In the genomic region with DNA sequence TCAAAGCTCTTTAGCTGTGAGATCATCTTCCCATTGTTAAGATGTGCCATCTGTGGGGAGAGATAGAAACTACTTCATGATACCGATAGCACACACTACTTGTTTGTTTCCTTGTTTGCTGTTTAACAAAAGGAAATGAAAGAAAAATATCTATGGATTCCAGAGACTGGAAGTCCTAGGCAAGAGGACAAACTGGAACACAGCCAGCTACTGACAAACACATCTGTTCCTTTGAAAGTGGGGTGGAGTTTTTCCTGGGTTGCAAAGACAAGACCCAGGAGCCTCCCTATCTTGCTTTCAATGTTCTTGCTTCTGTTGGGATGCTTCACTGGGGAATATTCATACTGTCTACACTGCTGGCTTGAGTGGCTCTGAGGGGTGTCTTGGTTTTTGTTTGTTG, we compare ENCODE assay signal across 29 mouse cellular contexts. TPM values are rescaled to one million over a fixed set of nuclear protein-coding genes. Genes with fewer than 3 reads are reported as not detected.
DNase-seq lines count a peak whose midpoint lies in the region; ATAC-seq and TF ChIP-seq lines count a peak whose summit lies in the region.
"Had no signal": no experiment of that assay in that cellular context is flagged by ENCODE, and none has a peak within 500 bp of the region (broad histone marks: within the 10 kb centered on the region; RNA-seq: fewer than 3 reads in every experiment).

No protein-coding gene starts in this region.

- TF ChIP-seq EP300 in liver, embryonic 14.5 days (IDR thresholded peaks at IDR 0.05; ENCODE audit: low read depth) = peak; percentile 30; the same call in 1 of the 2 replicates

- TF ChIP-seq CTCF in kidney, postnatal 0 days (IDR thresholded peaks at IDR 0.05; ENCODE audit: low read depth) = no peak
- TF ChIP-seq CTCF in liver, embryonic 14.5 days (IDR thresholded peaks at IDR 0.05; ENCODE audit: low read depth) = no peak
- TF ChIP-seq CTCF in lung, embryonic 14.5 days (IDR thresholded peaks at IDR 0.05; ENCODE audit: low read depth) = no peak

- H3K9ac ChIP-seq in kidney, postnatal 0 days (ENCODE audit: low read depth, low read length) = no peak overlapping the region
- H3K9ac ChIP-seq in liver, embryonic 14.5 days (replicated peaks) = no peak overlapping the region
- no peak overlapping the region for H3K9ac ChIP-seq in liver, embryonic 12.5 days
- no peak overlapping the region for H3K9ac ChIP-seq in lung, embryonic 14.5 days
- H3K9ac ChIP-seq: embryonic facial prominence, embryonic 13.5 days; forebrain, embryonic 13.5 days; forebrain, postnatal 0 days; hindbrain, embryonic 13.5 days had no signal

- H3K9me3 ChIP-seq in kidney, postnatal 0 days (replicated peaks; ENCODE audit: low read length) = no peaks in the 10 kb centered on the region
- no peaks in the 10 kb centered on the region for H3K9me3 ChIP-seq in liver, embryonic 14.5 days (ENCODE audit: control insufficient read depth, low read length)
- no peaks in the 10 kb centered on the region for H3K9me3 ChIP-seq in liver, embryonic 12.5 days (replicated peaks)
- no peaks in the 10 kb centered on the region for H3K9me3 ChIP-seq in lung, embryonic 14.5 days (ENCODE audit: low read depth, low read length)
- H3K9me3 ChIP-seq: embryonic facial prominence, embryonic 13.5 days; forebrain, embryonic 10.5 days; forebrain, embryonic 13.5 days; hindbrain, embryonic 10.5 days; hindbrain, embryonic 13.5 days had no signal

- no peaks in the 10 kb centered on the region for H3K27me3 ChIP-seq in kidney, postnatal 0 days (ENCODE audit: insufficient read depth, low read length)
- H3K27me3 ChIP-seq in liver, embryonic 14.5 days (ENCODE audit: control insufficient read depth, insufficient read depth, low read length) = peaks cover 7% of the 10 kb centered on the region
- H3K27me3 ChIP-seq in liver, embryonic 12.5 days (replicated peaks) = peaks cover 20% of the 10 kb centered on the region
- peaks cover 21% of the 10 kb centered on the region for H3K27me3 ChIP-seq in lung, embryonic 14.5 days (ENCODE audit: insufficient read depth, low read length)
- H3K27me3 ChIP-seq: CH12.LX; hindbrain, embryonic 13.5 days had no signal

- no peak overlapping the region for H3K4me3 ChIP-seq in kidney, postnatal 0 days (replicated peaks; ENCODE audit: low read depth, low read length)
- H3K4me3 ChIP-seq in liver, embryonic 14.5 days (ENCODE audit: insufficient read depth in 1 of 2, low read depth in 2 of 2, low read length in 2 of 2) = no peak overlapping the region
- no peak overlapping the region for H3K4me3 ChIP-seq in liver, embryonic 12.5 days
- H3K4me3 ChIP-seq in lung, embryonic 14.5 days (ENCODE audit: low read depth, low read length) = no peak overlapping the region
- H3K4me3 ChIP-seq: embryonic facial prominence, embryonic 13.5 days; forebrain, embryonic 10.5 days; forebrain, embryonic 13.5 days; gastrocnemius, adult 2 months; hindbrain, embryonic 10.5 days; hindbrain, embryonic 13.5 days had no signal

- no peak overlapping the region for H3K27ac ChIP-seq in kidney, postnatal 0 days
- H3K27ac ChIP-seq in liver, embryonic 14.5 days = no peak overlapping the region
- H3K27ac ChIP-seq in liver, embryonic 12.5 days = no peak overlapping the region
- no peak overlapping the region for H3K27ac ChIP-seq in lung, embryonic 14.5 days (ENCODE audit: low read depth)
- H3K27ac ChIP-seq: embryonic facial prominence, embryonic 13.5 days; forebrain, embryonic 10.5 days; forebrain, embryonic 13.5 days; gastrocnemius, adult 2 months; hindbrain, embryonic 10.5 days; hindbrain, embryonic 13.5 days had no signal

- intact Hi-C loops in heart, postnatal 14 days (cut with DNase I) = no loop called here

- WGBS in kidney, postnatal 0 days = 55% methylated on average over 1 of the region's 1 CpGs
- WGBS in liver, embryonic 14.5 days (ENCODE audit: insufficient replicate concordance) = 33% methylated on average over 1 of the region's 1 CpGs
- 34% methylated on average over 1 of the region's 1 CpGs for WGBS in liver, embryonic 12.5 days (ENCODE audit: insufficient replicate concordance)
- 58% methylated on average over 1 of the region's 1 CpGs for WGBS in lung, embryonic 14.5 days

- no peaks in the 10 kb centered on the region for H3K4me1 ChIP-seq in kidney, postnatal 0 days (replicated peaks; ENCODE audit: insufficient read depth, low read length)
- peaks cover 12 to 18% of the 10 kb centered on the region in 2 experiments for H3K4me1 ChIP-seq in liver, embryonic 14.5 days (replicated peaks; ENCODE audit: control insufficient read depth in 2 of 2, insufficient read depth in 2 of 2, low read length in 1 of 2)
- H3K4me1 ChIP-seq in liver, embryonic 12.5 days = peaks cover 43% of the 10 kb centered on the region
- no peaks in the 10 kb centered on the region for H3K4me1 ChIP-seq in lung, embryonic 14.5 days (ENCODE audit: insufficient read depth)

- peak; percentile 66 for DNase-seq in kidney, postnatal 0 days (ENCODE audit: low spot score)
- DNase-seq in kidney, postnatal 36 days = no peak
- DNase-seq in liver, embryonic 14.5 days (ENCODE audit: low read depth in 3 of 3, low spot score in 3 of 3) = no peak
- DNase-seq in lung, embryonic 14.5 days = peak; percentile 27
- DNase-seq in lung, adult 18-20 months = no peak
- DNase-seq in heart, postnatal 14 days = no peak
- DNase-seq: adrenal gland, adult 2 months; adrenal gland, postnatal 14 days; B cell, adult 2 months; cerebellum, adult 11 months; cerebellum, adult 2 months; cerebellum, adult 9-11 months; cerebellum, postnatal 25 days; forebrain, postnatal 0 days; gastrocnemius, adult 2 months; gastrocnemius, postnatal 14 days; heart, adult 11 months; heart, postnatal 36 days had no signal

- H3K4me2 ChIP-seq in kidney, postnatal 0 days (ENCODE audit: low read length) = no peak overlapping the region
- no peak overlapping the region for H3K4me2 ChIP-seq in liver, embryonic 14.5 days (ENCODE audit: low read depth)
- no peak overlapping the region for H3K4me2 ChIP-seq in liver, embryonic 12.5 days
- H3K4me2 ChIP-seq in lung, embryonic 14.5 days = no peak overlapping the region
- H3K4me2 ChIP-seq: embryonic facial prominence, embryonic 13.5 days; forebrain, embryonic 13.5 days; heart, embryonic 11.5 days; hindbrain, embryonic 13.5 days had no signal

- ATAC-seq in kidney, postnatal 0 days (replicated peaks; ENCODE audit: low FRiP score, low read depth) = no peak
- no peak for ATAC-seq in liver, embryonic 14.5 days (ENCODE audit: insufficient read depth)
- no peak for ATAC-seq in liver, embryonic 12.5 days
- ATAC-seq in lung, embryonic 14.5 days (ENCODE audit: insufficient read depth) = no peak
- ATAC-seq: forebrain, embryonic 13.5 days; forebrain, postnatal 0 days; hindbrain, embryonic 16.5 days had no signal

- H3K36me3 ChIP-seq in kidney, postnatal 0 days (ENCODE audit: insufficient read depth, low read length) = no peaks in the 10 kb centered on the region
- no peaks in the 10 kb centered on the region for H3K36me3 ChIP-seq in liver, embryonic 14.5 days (replicated peaks; ENCODE audit: control insufficient read depth, insufficient read depth, low read depth)
- H3K36me3 ChIP-seq in liver, embryonic 12.5 days = no peaks in the 10 kb centered on the region
- no peaks in the 10 kb centered on the region for H3K36me3 ChIP-seq in lung, embryonic 14.5 days (ENCODE audit: insufficient read depth)
- H3K36me3 ChIP-seq: embryonic facial prominence, embryonic 13.5 days; forebrain, embryonic 10.5 days; G1E; hindbrain, embryonic 10.5 days; hindbrain, embryonic 13.5 days had no signal

RNA-seq across cellular contexts. Expression of gene Cntn3, which starts 5.4 kb away (rescaled TPM):
- polyA plus RNA-seq in kidney, postnatal 0 days (2015; fragmentation: Nextera tagmentation; extraction: Ambion mirVana) = 1.3 and 1.4 TPM in 2 replicates
- 0.48 and 0.70 TPM in 2 replicates for polyA plus RNA-seq in liver, embryonic 14.5 days (2012; rRNA removed)
- 1.1 and 1.3 TPM in 2 replicates for polyA plus RNA-seq in liver, embryonic 14.5 days (2014; fragmentation: Nextera tagmentation; extraction: Ambion mirVana)
- polyA plus RNA-seq in liver, embryonic 12.5 days (2016; fragmentation: Nextera tagmentation; extraction: Ambion mirVana) = 1.2 and 1.3 TPM in 2 replicates
- 0.33 and 0.50 TPM in 2 replicates for polyA plus RNA-seq in lung, embryonic 14.5 days (2014; fragmentation: Nextera tagmentation; extraction: Ambion mirVana)
- total RNA-seq in heart, postnatal 14 days (2021) = under 1 TPM in 1 of 2 experiments, not detected in 1; 0.05 TPM
- total RNA-seq: CH12.LX; common myeloid progenitor, adult 5-6 weeks; G1E; gastrocnemius, adult 2 months had no signal
- polyA plus RNA-seq: adrenal gland, adult 2 months; G1E had no signal

Comparison
In these comparisons a context has a peak if more than half of its experiments do, and no peak if none do; other contexts are left out.
1. DNase-seq: peak in kidney, postnatal 0 days (single experiment) and lung, embryonic 14.5 days (single experiment); none in kidney, postnatal 36 days (0 of 2), liver, embryonic 14.5 days (0 of 3), lung, adult 18-20 months (0 of 2) and heart, postnatal 14 days (0 of 2).